Mouse (Mus musculus): ENCODE measurements around the gene Elmod3.

The Elmod3 gene

DNA sequence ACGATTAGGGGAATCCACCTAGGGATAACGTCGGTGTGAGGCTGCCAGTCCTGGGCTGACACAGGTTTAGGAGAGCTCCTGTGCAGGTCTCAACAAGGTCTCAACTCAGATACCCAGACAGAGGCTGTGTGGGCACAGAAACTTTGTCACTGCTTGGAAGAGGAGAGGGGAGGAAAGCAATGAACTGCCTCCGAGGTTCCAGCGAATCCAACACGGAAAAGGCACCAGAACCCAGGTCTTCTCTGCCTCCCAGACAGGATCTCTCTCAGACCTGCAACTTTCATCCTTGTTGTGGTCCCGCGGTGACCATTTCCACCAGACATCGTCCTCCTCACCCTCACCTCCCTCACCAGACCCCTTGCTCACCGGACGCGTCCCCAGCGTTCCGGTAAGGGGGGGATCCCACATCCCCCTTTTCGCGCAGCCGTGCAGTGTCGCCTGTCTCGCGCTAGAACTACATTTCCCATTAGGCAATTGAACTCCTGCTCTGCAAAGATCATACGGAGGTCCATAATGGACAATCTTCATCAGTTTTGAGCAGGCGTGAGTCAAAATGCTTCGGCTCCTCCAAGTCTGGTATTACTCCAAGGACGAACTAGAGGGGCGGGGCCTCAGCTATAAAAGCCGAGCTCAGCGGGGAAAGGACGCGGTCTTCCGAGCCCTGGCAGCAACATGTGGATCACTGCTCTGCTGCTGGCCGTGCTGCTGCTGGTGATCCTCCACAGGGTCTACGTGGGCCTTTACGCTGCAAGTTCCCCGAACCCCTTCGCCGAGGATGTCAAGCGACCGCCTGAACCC, at the start of gene Elmod3, which contains the start of gene Retsat:
Gene Elmod3, minus strand, starts transcription at position 458 of the 798 bp plus-strand sequence.
Gene Retsat, plus strand, starts transcription at position 520 of the 798 bp plus-strand sequence.
- peak; percentile 89 to 91 for DNase-seq (ENCODE audit: low spot score in 2 of 2)

DNA sequence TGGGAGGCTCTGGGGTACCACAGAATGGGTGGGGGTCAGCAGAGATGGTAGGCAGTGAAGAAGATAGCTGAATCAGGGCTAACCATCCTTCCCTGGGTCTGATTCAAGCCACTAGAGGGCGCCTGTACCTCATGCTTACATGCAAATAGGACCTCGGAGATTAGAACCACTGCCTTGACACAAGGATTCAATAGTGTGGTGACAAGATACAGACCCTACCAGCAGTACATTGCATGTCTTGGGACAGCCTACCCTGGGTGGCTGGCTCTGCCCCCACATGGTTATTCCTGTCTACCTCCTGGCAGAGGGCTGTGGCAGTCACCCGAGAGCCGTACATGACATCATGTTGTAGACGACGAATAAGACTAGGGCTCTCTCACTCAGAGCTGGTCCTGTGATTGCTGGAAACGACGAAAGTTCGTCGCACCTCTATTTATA, 49.2 kb upstream of the Elmod3 start:
- peak; percentile 85 to 86 for DNase-seq (ENCODE audit: low spot score in 2 of 2)

DNA sequence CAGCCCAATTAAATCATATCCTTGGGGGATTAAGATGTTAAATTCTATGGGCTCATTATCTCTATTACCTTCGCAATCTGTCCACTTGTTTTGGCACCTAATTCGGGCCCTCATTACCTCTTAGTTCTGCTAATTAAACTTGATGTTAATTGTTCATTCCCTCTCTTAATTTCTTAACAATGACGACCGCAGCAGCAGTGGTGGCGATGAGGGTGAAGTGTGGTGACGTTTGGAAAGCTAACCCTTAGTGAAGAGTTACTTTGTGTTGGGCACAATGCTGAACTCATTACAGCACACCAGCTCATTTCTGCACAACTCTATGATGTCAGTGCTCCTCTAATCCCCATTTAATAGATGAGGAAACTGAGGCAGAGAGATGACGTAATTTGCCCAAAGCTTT, 47.2 kb upstream of the Elmod3 start:
- DNase-seq (ENCODE audit: low spot score in 2 of 2): no peak

DNA sequence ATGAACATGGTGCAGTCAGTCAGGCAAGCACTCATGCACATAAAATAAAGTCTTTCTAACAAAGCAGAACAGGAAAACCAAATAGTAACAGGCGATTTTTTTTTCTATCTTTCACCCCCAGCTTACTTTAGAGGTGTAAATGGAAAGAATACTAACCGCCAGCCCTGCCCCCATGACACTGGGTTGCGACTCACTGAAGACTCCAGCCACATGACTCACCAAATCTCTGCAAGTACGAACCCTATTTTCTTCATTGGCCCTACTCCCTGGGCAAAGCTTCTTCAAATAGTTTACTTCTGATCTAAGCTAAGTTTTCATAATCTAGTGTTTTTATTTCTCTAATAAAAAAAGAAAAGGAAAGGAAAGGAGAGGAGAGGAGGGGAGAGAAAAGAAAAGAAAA, 46.4 kb upstream of the Elmod3 start:
- no peak for DNase-seq (ENCODE audit: low spot score in 2 of 2)

DNA sequence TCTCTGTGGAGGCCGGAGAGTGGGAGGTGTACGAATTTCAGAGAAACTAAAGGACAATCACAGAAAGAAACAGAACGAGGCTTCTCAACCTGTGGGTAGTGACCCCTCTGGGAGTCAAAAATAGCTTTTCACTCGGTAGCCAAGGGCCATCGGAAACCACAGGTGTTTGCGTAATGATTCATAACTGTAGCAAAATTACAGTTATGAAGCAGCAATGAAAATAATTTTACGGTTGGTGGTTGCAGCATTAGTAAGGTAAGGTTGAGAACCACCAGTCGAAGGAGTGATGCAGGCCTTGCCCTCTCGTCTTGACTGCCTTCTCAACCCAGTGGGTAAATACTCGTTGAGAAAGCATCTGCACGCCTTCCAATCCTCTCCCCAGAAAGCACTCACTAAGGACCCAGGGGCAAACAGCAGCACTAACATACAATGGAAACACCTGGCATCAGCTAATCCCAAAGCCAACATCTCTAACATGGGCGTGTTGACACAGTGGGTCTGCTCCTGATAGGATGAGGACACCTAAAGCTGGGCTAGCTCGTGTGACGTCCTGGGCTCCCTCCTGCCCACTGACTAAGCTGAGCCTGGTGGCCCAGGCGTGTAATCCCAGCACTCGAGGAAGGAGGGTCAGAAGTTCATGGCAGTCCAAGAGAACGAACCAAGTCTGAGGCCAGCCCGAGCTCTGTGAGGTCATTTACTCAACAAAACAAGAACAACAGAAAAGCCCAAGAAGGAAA, 43.2 kb upstream of the Elmod3 start:
- DNase-seq (ENCODE audit: low spot score in 2 of 2): no peak

DNA sequence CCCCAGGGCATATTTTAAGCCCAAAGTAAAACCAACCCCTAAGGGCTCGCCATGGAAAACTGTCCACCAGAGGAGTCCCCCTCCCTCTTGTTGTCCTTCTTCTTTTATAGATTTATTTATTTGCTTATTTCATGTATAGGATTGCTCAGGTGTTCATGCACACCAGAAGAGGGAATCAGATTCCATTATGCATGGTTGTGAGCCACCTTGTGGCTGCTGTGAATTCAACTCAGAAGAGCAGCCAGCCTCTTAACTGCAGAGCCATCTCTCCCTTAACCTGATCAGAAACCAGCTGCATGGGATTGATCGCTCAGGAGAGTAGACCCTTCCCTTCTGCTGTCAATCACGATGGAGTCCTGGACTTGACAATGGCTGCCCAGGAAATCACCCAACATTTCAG, 38.7 kb upstream of the Elmod3 start:
- no peak for DNase-seq (ENCODE audit: low spot score in 2 of 2)

DNA sequence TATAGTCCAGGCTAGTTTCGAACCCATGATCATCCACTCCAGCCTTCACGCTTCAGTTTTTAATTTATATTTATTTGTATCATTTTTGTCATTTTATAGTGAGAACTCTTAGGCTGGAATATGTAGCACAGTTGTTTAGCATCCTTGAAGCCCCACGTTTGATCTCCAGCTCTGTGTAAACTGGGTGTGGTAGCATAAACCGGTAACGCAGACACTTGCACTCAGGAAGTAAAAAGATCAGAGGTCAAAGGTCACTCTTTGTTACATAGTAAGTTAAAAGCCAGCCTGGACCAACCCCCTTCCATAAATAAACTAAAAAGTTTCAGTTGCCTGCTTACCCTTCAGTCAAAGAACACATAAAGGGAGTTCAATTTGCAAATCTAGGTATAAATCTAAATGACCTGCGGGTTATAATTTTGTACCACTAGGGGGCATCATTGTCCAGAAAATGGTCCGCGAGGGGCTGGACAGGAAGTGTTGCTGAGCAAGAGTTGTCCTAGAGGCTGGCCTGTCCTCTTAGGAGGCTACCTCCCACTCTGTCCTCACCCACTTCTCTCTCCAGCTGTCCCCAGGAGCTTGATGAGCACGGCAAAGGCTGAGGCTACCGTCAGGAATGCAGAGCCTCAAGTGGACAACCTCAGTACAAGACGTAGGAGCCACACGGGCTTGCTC, 37.7 kb upstream of the Elmod3 start:
- peak; percentile 50 to 75 for DNase-seq (ENCODE audit: low spot score in 2 of 2)

DNA sequence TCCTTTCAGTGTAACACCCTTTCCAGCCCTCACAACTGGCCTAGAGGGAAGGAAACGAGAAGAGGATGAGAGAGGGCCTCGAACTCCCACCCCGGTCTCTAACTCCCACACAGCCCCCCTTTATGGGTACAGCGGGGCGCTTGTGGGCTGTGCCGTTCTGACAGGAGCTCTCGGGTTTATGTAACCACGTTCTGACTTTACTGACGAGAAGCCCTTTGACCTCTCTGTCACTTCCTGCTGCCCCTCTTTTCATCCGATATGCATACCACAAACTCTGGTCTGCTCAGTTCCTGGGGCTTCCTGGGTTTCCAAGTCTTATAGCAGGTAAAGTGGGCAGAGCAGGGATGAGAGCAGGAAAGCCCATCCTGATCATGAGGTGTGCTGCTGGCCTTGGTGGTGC, 36.1 kb upstream of the Elmod3 start:
- no peak for DNase-seq (ENCODE audit: low spot score in 2 of 2)

DNA sequence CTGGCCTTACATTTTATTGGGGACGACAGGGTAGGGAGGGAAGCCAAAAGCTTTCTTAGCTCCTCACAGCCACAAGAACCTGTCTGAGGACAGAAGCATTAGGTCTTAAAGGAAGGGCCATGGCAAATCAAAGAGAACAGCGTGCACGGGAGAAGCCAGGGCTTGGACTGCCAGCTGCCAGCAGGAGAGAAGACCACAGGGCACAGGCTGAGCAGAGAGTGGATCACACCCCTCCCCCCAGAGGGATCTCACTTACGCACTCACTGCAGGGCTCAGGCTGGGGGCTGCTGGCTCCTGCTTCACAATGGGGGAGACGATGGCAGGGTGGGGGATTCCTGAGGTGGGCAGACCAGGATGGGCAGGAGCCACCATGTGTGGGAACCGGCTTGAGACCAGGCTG, 33.5 kb upstream of the Elmod3 start:
- no peak for DNase-seq (ENCODE audit: low spot score in 2 of 2)

DNA sequence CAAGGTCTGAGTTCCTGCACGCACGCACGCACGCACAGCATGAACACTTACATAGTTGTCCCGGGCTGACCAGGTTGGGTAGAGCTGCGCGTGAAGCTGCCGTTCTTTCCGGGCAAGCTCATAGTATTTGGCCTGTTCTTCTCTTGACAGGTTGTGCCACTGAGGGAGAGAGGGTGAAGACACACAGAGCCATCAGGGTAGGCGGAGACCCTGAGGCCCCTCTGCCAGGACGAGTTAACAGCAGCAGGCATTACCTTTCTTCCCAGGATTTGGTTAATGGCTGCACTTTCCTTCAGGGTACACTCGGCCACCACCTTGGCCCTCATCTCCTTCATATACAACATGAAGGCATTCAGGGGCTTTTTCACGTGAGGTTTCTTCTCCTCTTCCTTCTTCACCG, 32.7 kb upstream of the Elmod3 start:
- DNase-seq (ENCODE audit: low spot score in 2 of 2): no peak

DNA sequence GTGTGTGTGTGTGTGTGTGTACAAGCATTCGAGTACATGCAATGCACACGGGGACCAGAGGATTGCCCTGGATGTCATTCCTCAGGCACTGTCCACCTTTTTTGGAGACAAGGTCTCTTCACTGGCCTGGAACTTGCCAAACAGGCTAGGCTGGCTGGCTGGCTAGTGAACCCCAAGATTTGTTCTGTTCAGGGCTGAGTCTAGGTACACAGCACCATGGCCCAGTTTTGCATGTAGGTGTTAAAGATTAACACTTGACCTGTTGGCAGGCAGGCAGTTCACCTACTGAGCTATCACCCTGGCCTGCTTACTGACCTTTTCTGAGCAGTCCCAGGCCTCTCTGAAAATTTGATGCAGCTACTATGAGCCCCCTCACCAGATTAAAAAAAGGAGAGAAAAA, 32.2 kb upstream of the Elmod3 start:
- no peak for DNase-seq (ENCODE audit: low spot score in 2 of 2)

DNA sequence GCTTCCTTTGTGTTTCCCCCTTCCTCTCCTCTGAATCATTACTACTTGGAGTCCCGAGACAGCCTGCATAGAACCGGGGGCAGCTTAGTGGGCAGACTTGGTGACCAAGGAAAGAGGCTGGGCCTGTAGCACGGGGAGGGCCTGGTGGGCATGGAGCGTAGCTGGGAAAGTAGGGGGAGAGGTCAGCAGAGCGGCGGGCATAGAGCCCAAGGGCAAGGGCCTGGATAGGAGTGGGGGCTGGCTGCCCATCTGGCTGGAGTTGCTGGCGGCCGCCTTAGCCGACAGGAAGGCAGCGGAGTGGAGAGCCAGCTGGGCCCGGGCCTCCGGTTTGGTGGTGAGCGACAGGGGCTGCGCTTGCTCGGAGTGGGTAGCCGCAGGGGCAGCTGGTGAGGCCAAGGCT, 29.1 kb upstream of the Elmod3 start:
- DNase-seq (ENCODE audit: low spot score in 2 of 2): no peak

DNA sequence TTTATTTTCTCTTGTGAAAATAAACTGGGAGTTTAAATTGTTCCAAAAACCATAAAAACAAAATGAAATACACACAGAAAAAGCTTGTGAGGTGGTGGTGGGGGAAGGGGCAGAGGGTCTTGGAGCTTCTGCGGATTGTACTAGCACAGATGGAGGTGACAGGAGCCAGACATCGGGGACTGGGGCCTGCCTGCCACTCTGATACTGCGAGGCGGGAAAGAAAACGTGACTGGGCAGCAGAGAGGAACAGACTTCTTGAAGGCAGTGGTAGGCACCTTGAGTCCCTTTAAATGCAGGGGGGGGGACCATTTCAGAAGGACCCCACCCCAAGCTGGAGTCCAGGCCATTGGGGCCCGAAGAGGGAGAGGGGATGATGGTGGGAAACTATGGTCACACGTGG, 28.2 kb upstream of the Elmod3 start:
- no peak for DNase-seq (ENCODE audit: low spot score in 2 of 2)

DNA sequence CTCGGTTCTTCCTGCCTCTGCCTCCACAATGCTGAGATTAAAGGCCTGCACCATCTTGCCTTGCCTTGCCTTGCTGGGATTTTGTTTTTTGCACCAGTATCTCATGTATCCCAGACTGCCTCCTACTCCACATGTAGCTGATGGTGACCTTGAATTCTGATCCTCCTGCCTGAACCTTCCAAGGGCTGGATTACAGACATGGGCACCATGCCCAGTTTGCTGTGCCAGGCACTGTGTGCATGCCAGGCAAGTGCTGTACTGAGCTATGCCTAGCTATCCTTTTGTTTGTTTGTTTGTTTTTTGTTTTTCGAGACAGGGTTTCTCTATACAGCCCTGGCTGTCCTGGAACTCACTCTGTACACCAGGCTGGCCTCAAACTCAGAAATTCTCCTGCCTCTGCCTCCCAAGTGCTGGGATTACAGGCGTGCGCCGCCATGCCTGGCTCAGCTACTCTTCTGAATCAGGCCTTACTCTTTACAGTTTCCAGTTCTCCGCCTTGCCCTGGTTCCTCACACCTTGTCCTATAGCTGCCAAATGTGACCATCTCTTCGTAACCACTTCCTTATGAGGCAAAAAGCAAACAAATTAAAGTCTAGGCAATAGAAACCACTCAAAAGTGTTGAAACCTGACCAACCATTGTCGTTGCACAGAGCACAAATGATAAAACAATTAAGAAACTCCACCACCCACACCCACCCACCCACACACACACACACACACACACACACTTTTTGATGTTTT, 25.6 kb upstream of the Elmod3 start:
- no peak for DNase-seq (ENCODE audit: low spot score in 2 of 2)

DNA sequence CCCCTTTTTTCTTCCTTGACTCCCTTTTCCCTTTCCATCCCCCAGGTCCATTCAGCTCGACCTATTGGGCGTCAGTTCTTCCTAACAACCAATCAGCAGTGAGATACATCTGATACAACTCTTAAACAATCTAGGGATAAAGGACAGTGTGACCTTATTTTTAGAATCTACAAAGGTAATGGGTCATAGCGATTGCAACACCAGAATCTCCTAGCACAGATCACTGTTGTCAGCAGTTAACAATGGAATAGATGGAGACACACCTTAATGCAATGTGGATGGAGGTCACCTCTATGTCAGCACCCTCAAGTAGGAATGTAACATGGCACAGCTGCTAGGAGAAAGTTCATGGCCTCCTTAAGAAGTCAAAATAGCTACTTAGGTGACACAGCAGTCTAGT, 24.7 kb upstream of the Elmod3 start:
- no peak for DNase-seq (ENCODE audit: low spot score in 2 of 2)

DNA sequence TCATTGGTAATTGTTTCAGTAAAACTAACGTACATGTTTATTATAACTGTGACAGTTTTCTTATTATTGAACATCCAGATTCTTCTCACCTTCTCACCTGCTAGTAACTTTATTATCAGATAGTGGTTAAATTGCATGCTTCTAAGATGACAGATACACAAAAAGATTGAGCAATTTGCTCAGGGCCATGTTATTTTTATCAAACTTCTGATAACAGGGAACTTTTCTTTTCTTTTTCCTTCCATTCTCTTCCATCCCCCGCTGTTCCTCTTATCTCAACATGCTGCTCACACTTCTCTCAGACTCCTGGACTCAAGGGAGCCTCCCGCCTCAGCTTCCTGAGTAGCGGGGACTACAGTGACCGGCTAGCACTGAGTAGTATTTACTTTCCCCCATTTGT, 22.7 kb upstream of the Elmod3 start:
- DNase-seq (ENCODE audit: low spot score in 2 of 2): no peak

DNA sequence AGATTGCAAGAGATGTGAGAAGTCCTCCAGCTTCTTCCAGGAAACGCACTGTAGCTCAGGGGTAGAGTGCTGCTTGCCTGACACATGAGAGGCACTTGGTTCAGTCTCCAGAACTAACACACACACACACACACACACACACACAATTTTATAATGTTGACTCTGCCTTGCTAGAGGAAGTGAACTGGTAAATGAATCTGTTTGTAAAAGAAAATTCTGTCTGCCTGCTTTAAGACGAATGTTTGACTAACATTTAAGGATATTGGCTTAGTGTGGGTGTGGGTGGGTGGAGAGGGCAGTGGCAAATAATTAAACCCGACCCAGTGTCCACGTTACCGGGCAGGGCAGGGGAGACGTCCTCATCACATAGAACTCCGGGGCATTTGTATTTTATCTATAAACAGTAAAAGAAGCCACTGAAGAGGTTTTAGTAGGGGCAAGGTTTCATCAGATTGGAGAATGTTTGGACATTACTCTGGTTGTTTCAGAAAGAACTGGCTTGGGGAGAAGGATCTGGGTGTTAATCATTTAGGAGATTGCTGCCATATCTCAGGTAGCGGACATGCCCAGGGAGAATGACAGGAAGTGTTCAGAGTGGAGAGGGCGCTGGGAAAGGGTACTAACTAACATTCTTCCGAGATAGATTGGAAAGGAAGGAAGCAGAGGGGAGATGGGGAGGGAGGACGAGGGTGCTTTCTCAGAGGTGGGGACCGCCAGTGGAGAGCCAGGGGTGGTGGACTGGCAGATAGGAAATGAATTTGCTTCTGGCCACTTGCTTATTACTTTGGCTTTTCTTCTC, 21.7 kb upstream of the Elmod3 start:
- no peak for DNase-seq (ENCODE audit: low spot score in 2 of 2)

DNA sequence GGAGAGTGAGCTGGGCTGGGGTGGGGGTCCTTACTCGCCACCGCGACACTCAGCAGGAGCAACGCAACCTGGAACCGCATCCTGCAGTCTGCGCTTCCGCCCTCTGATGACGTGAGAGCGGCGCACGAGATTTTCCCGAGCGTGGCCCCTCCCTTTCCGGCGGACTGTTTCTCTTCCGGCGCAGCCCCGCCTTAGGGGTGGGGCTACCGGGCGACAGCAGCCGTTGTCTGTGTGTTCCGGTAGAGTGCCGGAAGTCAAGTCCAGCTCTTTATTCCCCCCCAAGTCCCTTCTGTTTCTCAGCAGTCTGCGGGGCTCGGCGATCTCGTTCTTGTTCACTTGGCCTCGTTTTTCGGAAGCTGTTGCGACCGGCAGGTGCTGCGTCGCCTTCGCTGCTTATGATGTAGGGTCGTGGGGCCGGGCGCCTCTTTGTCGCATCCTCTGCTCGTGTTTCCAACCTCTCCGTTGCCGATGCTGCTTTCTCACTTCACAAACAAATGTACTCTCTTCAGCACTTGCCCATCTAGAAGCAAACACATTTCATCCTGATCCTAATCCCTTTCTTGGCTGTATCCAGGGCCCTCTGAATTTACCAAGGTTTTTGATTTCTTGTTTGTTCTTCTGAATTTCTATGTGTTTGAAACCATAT, 18.6 kb upstream of the Elmod3 start, which contains the start of gene Tgoln1:
Gene Tgoln1, minus strand, starts transcription at position 358 of the 646 bp plus-strand sequence.
- peak; percentile 94 to 95 for DNase-seq (ENCODE audit: low spot score in 2 of 2)

DNA sequence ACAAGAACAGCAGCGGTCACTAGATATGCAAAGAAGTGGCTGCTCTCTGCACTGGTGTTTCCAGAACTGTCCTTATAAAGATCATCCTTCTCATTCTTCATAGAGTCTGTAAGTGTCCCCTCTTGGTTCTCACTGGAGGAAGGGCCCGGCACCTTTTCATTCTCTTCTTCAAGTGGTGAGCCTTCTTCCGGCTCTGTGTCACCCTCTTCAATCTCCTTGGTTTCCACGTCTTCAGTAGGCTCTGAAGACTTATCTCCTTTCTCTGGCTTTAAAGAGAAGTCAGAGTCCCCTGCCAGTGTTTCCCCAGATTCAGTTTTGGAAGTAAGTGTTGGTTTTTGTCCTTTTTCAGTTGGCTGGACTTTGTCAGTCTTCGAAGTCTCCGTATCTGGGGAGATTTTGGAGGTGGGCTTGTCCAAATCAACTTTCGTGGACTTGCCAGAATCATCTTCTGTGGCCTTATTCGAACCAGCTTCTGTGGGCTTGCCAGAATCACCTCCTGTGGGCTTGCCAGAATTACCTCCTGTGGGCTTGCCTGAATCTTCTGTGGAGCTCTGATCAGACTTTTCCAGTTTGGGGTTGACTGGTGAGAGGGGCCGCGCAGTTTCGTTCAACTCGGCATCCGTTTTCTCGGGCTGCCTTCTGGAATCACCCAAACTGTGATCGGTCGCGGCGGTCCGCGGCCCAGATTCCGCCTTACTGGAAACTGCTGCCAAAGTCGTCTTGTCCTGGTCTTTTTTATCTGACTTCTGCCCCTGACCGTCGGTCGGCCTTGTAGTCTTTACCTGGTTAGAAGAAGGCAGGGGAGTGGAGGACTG, 17.6 kb upstream of the Elmod3 start:
- DNase-seq (ENCODE audit: low spot score in 2 of 2): no peak

DNA sequence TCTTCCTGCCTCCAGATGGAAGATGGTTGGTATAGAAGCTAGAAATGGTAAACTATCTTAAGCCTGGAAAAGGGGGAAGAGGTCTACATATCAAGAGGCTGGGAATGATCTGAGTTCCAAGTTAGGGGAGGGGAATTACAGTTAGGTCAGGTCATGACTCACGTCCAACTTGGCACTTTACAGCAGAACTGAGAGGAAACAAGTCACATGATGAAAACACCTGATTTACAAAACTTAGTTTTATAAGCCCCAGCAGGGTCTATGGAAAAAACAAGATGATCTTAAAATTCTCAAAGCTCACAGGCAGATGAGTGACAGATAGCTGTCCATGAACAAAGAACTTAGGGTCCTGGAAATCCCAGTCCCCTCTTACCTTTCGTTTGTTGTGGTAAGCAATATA, 16.9 kb upstream of the Elmod3 start:
- DNase-seq (ENCODE audit: low spot score in 2 of 2): no peak

Data from right cerebral cortex, adult 2 months (tissue).